Mouse (Mus musculus): ENCODE measurements around the gene Fam198b.

Gene Fam198b

DNA sequence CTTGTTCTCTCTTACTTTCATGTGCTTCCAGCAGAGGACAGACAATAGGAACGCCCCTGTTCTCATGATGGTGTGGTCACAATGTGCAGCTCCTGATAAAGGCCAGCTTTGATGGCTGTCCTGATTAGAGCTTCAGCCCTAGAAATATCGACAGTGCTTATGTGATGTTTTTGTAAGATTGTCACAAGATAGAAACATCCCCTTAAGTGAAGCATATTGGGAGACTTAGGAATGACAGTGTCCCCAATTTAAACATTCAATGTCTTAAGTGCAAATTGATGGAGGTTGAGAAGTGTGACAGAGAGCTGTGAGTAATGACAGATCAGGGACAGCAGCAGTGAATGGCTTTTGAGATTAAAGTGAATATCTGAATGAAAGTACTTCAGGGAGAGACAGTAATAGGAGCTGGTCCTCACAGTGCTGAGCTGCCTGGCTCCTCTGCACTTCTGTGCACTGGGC, 99.7 kb downstream of the Fam198b start:
- DNase-seq (ENCODE audit: low spot score in 2 of 2): no peak

DNA sequence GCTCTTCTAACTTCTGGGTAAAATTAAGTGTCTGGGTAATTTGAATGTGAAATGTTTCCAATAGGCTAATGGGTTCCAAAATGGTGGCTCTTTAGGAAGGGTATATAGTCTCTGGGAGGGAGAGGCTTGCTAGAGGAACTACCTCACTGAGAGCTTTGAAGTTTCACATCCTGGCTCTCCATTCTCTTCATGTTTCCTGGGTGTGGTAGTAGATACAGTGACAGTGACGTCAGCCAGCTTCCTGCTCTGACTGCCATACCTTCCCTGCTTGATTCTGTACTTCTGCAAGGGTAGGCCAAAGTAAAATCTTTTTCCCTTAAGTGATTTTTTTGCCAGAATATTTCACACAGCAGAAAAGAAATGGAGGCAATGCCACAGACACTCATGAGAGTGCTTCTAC, 100.2 kb downstream of the Fam198b start:
- no peak for DNase-seq (ENCODE audit: low spot score in 2 of 2)

DNA sequence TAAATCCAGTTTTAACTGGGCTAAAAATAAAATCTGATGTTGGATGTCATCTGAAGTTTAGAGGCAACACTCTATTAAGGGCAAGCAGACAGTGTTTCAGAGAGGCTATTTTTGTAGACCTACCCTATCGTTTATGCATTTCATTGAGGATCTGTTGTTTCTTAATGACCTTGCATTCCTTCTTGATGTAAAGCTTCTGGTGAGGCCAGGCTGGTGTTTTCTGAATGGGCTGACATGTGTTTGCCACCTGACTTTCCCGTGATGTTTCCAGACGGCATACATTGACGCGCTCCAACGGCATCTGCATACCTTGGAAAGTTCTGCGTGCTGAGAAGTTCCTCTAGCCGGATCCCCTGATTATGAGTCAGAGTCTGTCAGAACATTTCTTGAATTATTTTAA, 104.9 kb downstream of the Fam198b start:
- DNase-seq (ENCODE audit: low spot score in 2 of 2): no peak

DNA sequence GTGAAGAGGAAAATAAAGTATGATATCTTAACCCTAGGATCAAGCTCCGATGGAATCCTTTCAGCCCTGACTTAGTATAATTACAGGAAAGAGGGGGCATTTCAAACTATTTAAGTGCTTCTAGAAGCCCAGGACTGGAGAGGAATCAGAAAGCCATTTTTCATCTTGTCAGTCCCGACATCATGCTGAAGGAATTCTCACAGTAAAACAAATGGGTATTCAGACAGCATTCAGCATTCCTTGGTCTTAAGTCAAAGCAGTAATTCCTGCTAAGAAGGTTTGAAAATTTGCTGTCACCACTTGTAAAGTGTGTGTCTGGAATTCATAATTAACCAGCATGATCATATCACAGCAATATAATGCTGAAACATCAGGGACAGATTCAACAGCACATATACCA, 105.6 kb downstream of the Fam198b start:
- no peak for DNase-seq (ENCODE audit: low spot score in 2 of 2)

GRCm38 (mm10) chr3:79990480-79990879, 106.1 kb downstream of the Fam198b start:
- DNase-seq (ENCODE audit: low spot score in 2 of 2): no peak

GRCm38 (mm10) chr3:79994029-79994539, 109.8 kb downstream of the Fam198b start:
- no peak for DNase-seq (ENCODE audit: low spot score in 2 of 2)

DNA sequence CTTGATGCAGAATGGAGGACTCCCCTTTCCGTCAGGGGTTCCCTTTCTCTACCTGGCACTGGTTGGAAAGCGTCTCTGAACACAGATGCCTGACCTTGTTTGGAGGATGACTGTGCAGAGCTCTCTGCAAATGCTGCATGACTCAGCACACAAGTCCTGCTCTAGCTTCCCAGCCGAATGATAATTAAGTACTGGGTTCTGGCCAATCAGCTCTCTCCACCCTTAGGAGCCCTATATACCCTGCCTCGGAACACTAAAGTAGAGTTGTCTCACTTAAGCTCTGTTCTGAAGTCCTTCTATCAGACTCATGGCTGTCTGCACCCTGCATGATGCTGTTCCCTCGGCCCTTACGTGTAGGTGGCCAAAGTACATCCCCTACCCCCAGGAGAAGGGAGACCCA, 111.4 kb downstream of the Fam198b start:
- DNase-seq (ENCODE audit: low spot score in 2 of 2): no peak

Measured in urinary bladder, postnatal 4 days (tissue).